Mouse (Mus musculus) limb, embryonic 12.5 days (tissue): ENCODE measurements around the gene Mcts2. TPM values are rescaled to one million over a fixed set of nuclear protein-coding genes. Genes with fewer than 3 reads are reported as not detected.

ENCODE experiments used
- ATAC-seq: fragments of 200-750 bp; cut with Nextera tagmentation; 2 replicates; pipeline ENCODE4 v1.8.0; 2017; ENCODE audit warnings: low read depth, moderate TSS enrichment; ENCODE audit not compliant: insufficient number of reproducible peaks, insufficient read depth, low FRiP score, low TSS enrichment
- H3K27ac ChIP-seq: fragments of 300-500 bp; sonication (generic); 2 replicates; pipeline ENCODE4 v1.5.1; 2016; ENCODE audit warnings: mild to moderate bottlenecking, moderate library complexity
- H3K27me3 ChIP-seq: fragments of 300-500 bp; sonication (generic); 2 replicates; pipeline ENCODE4 v1.6.1; 2016; ENCODE audit warnings: mild to moderate bottlenecking, moderate library complexity
- H3K36me3 ChIP-seq: fragments of 300-500 bp; sonication (generic); 2 replicates; pipeline ENCODE4 v1.6.1; 2016; ENCODE audit warnings: mild to moderate bottlenecking, moderate library complexity
- H3K4me1 ChIP-seq: fragments of 300-500 bp; sonication (generic); replicated peaks from 2 replicates; pipeline ENCODE4 v1.6.1; 2016
- H3K4me2 ChIP-seq: fragments of 300-500 bp; sonication (generic); 2 replicates; pipeline ENCODE4 v1.6.1; 2016; ENCODE audit warnings: mild to moderate bottlenecking, moderate library complexity
- H3K4me3 ChIP-seq: fragments of 300-500 bp; sonication (generic); replicated peaks from 2 replicates; pipeline ENCODE4 v1.5.1; 2016; ENCODE audit warnings: mild to moderate bottlenecking
- H3K9ac ChIP-seq: fragments of 300-500 bp; sonication (generic); replicated peaks from 2 replicates; pipeline ENCODE4 v1.6.1; 2016; ENCODE audit warnings: mild to moderate bottlenecking, moderate library complexity
- H3K9me3 ChIP-seq: fragments of 300-500 bp; sonication (generic); 2 replicates; pipeline ENCODE4 v1.6.1; 2016; ENCODE audit warnings: mild to moderate bottlenecking, moderate library complexity
- WGBS: fragments of 180-500 bp; shearing (Covaris S2); methylation state at CpG from one replicate; pipeline ENCODE4 v1.1.7; 2016; 5-methylcytosine and 5-hydroxymethylcytosine counted together
- polyA plus RNA-seq: library from polyadenylated mRNA; unstranded; fragments of >200 nt; fragmentation: Nextera tagmentation; extraction: Ambion mirVana; gene quantifications from 2 replicates; pipeline ENCODE4 v1.2.1, GENCODE M21; 2016

The Mcts2 gene
- polyA plus RNA-seq, 1 experiment from 2014 or later: 39.2 TPM

DNA sequence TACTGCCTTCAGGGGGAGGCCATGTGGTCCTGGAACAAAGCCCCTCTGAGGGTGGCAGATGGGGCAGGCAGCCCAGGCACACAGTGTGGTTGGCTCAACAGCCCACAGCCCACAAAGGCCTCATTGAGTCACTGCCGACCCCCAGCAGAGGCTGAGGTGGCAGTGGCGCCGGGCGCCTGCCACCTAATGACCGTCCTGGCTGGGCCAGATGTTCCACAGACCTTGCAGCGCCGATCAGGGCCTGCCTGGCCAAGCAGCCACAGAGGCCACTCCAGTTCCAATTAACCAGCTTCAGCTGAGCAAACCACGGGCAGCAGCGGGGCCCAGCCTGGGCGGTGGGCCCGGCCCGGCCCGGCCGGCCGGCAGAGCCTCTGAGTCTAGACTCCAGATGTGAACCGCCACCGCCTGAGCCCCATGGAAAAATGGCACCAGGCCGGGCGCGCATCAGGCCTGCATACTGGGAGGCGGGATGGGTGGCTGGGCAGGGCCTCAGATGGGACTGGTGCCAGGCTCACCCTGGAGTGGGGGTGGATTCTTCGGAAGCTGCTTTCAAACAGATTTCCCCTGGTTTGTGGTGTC lies 19.2 kb downstream of the Mcts2 start:
- peak; percentile 83 for ATAC-seq
- peak overlapping the region; percentile 47 for H3K9ac ChIP-seq
- H3K9me3 ChIP-seq: no peaks in the 10 kb centered on the region
- peak overlapping the region; percentile 7; the same call in 1 of the 2 replicates for H3K4me3 ChIP-seq
- H3K4me2 ChIP-seq: peak overlapping the region; percentile 22
- H3K27ac ChIP-seq: peak overlapping the region; percentile 98
- H3K27me3 ChIP-seq: no peaks in the 10 kb centered on the region
- peaks cover 48% of the 10 kb centered on the region for H3K36me3 ChIP-seq
- 22% methylated on average over 22 of the region's 22 CpGs for WGBS
- peaks cover 51% of the 10 kb centered on the region for H3K4me1 ChIP-seq

DNA sequence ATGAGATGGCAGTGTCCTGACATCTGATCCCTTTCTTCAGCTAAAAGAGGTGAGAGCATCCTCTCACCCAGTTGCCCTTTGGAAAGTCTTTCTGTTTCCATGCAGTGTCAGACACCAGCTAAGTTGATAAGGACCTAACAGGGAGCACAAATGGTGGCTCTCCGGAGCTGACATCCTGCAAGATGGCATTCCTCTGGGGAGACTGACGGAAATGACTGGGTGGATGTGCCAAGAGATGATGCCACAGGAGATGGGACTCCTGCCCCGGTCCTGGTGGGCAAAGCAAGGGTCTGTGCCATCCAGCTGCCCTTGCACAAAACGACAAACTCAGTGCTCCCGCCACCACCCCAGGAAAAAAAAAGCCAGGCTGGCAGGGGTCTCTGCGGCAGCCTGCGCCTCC lies 20.4 kb downstream of the Mcts2 start:
- Histone ChIP-seq H3K4me3 (peak overlapping the region; percentile 38), H3K4me1 (peaks cover 51% of the 10 kb centered on the region)
- WGBS: 11% methylated on average over 7 of the region's 7 CpGs

DNA sequence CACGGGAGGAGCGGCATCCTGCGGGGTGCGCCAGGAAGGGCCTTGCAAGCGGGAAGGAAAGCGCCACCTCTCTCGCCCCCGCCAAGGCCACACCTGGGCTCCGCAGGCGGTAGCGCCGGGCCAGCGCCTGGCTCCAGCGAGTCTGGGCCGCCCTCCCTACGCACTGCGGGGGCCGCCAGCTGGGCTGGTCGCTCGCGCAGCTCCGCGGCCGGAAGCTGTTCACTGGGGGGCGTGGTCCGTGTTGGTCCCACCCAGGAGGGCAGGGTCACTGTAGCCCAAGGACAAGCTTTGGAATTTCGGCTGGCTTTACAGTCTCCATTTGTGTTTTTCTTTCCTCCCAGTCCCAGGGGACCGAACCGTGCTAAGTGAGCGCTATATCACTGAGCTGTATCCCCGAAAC lies 20.8 kb downstream of the Mcts2 start:
- peak overlapping the region; percentile 98 for H3K27ac ChIP-seq
- H3K9ac ChIP-seq: peak overlapping the region; percentile 62
- peak; percentile 89 for ATAC-seq
- H3K27me3 ChIP-seq: no peaks in the 10 kb centered on the region
- H3K9me3 ChIP-seq: no peaks in the 10 kb centered on the region
- peak overlapping the region; percentile 63 for H3K4me2 ChIP-seq
- WGBS: under 1% methylated on average over 31 of the region's 31 CpGs
- H3K4me3 ChIP-seq: peak overlapping the region; percentile 38
- H3K36me3 ChIP-seq: peaks cover 33% of the 10 kb centered on the region
- peaks cover 51% of the 10 kb centered on the region for H3K4me1 ChIP-seq

More for the DNA sequence above, 20.4 kb downstream of the Mcts2 start:
- H3K9ac ChIP-seq: peak overlapping the region; percentile 62
- H3K9me3 ChIP-seq: no peaks in the 10 kb centered on the region
- peak overlapping the region; percentile 63 for H3K4me2 ChIP-seq
- ATAC-seq: no peak
- H3K36me3 ChIP-seq: peaks cover 37% of the 10 kb centered on the region
- no peaks in the 10 kb centered on the region for H3K27me3 ChIP-seq
- peak overlapping the region; percentile 98 for H3K27ac ChIP-seq

DNA sequence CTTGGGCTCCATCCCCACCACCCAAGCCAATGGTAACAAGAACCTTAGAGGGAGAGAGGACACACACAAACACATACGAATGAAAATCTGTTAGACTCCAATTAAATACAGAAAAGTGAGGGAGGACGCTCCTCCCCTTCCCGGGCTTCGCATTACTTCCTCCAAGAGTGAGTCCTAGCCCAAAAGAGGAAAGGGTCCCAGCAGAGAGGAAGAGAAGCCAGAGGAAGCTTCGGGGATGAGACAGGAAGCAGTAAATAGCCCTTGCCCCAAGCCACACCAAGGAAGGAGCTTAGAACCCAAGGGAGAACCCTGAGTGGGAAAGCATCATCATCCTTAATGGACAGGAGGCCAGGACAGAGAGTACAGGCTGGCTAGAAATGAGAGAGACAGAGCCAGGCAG lies 22.2 kb downstream of the Mcts2 start:
- 90% methylated on average over 5 of the region's 5 CpGs for WGBS
- peaks cover 18% of the 10 kb centered on the region for H3K36me3 ChIP-seq
- ATAC-seq: no peak
- no peak overlapping the region for H3K4me3 ChIP-seq
- no peak overlapping the region for H3K9ac ChIP-seq
- no peaks in the 10 kb centered on the region for H3K27me3 ChIP-seq
- no peak overlapping the region for H3K27ac ChIP-seq
- no peak overlapping the region for H3K4me2 ChIP-seq
- no peaks in the 10 kb centered on the region for H3K9me3 ChIP-seq
- H3K4me1 ChIP-seq: peaks cover 46% of the 10 kb centered on the region

DNA sequence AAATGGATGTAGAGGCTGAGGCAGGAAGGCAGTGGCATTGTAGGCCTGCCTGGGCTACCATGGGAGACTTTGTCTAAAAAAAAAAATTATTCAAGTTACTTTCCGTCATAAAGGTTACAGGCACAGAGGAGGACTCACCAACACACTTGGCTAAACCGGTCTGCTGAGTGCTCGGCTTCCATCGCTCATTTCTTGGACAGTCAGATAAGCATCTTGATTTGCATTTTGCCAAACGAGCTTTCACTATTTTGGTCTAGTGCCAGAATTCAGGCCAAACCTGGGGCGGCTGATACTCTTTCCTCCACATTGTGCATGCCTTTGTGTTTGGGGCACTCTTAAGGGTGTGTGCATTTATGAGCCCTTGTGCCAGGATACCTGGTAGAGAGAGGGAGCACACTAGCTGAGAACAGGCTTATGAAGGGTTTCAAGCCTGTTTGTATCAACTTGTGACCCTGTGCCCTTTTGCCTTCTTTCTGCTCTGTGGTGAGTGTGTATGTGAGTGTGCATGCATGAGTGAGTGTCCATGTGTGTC lies 29.5 kb downstream of the Mcts2 start:
- Histone ChIP-seq H3K27ac (peak overlapping the region; percentile 60; the same call in 1 of the 2 replicates), H3K9ac (no peak overlapping the region), H3K27me3 (no peaks in the 10 kb centered on the region), H3K36me3 (no peaks in the 10 kb centered on the region), H3K4me3 (no peak overlapping the region), H3K4me1 (peaks cover 13% of the 10 kb centered on the region), H3K9me3 (no peaks in the 10 kb centered on the region), H3K4me2 (no peak overlapping the region)
- 76% methylated on average over 6 of the region's 6 CpGs for WGBS
- no peak for ATAC-seq

DNA sequence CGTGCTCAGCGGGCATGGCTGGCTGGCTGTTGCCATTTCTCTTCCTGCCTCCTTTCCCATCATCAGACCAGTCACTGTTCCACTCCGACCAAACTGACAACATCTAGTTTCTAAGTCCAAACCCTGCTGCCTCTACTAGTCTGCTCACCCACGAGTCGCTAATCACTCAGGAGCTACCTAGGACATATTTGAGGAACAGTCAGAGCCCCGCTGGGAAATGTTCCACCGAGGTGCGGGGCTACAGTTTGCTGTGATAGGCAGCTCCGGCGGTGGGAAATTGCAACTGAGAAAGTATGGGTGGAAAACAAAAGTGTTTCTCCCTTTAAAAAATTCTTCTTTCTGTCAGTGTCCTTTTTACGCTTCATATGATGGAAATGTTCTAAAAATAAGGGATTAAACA lies 30.8 kb downstream of the Mcts2 start:
- Histone ChIP-seq H3K9me3 (no peaks in the 10 kb centered on the region), H3K4me2 (no peak overlapping the region), H3K4me3 (no peak overlapping the region), H3K27me3 (no peaks in the 10 kb centered on the region), H3K36me3 (no peaks in the 10 kb centered on the region), H3K27ac (peak overlapping the region; percentile 59), H3K9ac (no peak overlapping the region), H3K4me1 (peaks cover 13% of the 10 kb centered on the region)
- WGBS: 67% methylated on average over 11 of the region's 11 CpGs
- ATAC-seq: no peak

DNA sequence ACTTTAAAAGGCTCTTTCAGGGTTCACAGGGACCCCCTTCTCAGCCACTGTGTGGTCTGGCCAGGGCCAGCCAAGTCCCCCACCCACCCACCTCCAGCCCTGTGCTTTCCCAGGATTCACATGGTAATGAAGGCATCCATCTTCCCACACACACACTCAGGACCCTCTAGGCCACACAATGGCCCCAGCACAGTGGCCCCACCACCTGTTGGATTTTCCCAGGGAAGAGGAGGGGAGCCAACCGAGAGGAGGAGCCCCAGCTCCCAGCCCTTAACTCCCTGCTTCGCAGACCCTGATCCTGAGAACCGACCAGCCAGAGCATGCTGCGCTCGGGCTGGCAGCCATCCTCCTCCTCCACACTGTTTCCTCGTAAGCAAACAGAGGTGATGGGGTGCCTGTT lies 31.2 kb downstream of the Mcts2 start:
- Histone ChIP-seq H3K4me2 (no peak overlapping the region), H3K27ac (peak overlapping the region; percentile 59), H3K4me3 (no peak overlapping the region), H3K9ac (no peak overlapping the region), H3K9me3 (no peaks in the 10 kb centered on the region), H3K36me3 (no peaks in the 10 kb centered on the region), H3K27me3 (no peaks in the 10 kb centered on the region), H3K4me1 (peaks cover 13% of the 10 kb centered on the region)
- WGBS: 31% methylated on average over 6 of the region's 6 CpGs
- 0 out of 2 replicates have a peak, but pooled peaks have one; percentile 20 for ATAC-seq

DNA sequence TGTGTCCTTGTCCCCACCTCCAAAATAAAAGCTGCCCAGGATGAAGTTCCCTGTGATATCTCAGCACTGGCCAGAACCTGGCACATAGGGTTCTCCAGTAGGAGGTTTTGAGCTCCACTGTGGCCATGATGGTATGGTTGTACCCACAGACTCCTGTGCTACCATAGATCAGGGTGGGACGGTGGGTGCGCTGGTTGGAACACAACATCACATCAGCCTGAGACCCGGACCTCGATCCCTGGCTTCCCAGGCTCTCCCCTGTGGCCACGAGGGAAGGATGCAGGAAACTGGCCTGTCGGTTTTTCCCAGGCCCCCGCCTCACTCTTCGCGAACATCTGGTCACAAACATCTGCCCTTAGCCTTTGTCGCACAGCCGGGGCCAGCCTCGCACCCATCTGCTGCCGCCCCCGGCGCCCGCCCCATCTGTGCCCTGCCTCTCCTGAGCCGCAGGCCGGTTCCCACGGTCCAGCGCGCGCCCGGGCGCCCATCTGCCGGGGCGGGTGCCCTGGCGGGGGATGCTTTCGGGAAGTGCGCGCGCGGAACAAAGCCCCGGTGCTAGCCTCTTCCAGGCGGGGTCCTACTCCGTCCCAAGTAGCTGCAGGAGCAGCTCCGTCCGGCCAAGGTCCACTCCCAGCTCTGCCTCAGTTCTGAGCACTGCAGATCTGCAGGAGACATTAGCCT lies 37.0 kb downstream of the Mcts2 start:
- H3K9ac ChIP-seq: peak overlapping the region; percentile 65
- H3K27me3 ChIP-seq: peaks cover 5% of the 10 kb centered on the region; the same call in 1 of the 2 replicates
- H3K27ac ChIP-seq: peak overlapping the region; percentile 62; the same call in 1 of the 2 replicates
- H3K4me3 ChIP-seq: peak overlapping the region; percentile 38
- H3K4me2 ChIP-seq: peak overlapping the region; percentile 73
- 3% methylated on average over 37 of the region's 37 CpGs for WGBS
- peaks cover 43% of the 10 kb centered on the region for H3K4me1 ChIP-seq
- 0 out of 2 replicates have a peak, but pooled peaks have one; percentile 47 for ATAC-seq
- H3K36me3 ChIP-seq: no peaks in the 10 kb centered on the region
- H3K9me3 ChIP-seq: no peaks in the 10 kb centered on the region

DNA sequence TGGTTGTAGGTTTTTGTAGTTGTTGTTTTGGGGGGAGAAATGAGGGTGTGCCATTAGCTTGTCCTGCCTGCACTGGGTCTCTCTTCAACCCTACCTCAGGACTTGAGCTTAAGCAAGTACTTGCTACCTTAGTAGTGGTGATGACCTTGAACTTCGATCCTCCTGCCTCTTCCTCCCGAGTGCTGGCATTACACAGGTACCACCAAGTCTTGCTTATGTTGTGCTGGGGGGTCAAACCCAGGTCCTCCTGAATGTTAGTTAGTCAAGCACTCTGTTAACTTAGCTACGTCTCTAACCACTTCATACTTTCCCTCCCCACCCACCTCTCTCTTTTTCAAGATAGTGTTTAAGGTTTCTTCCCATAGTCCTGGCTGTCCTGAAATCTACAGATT lies 37.5 kb downstream of the Mcts2 start:
- peak overlapping the region; percentile 73 for H3K4me2 ChIP-seq
- WGBS: 57% methylated on average over 3 of the region's 3 CpGs
- H3K4me3 ChIP-seq: peak overlapping the region; percentile 38
- ATAC-seq: no peak
- H3K27me3 ChIP-seq: peaks cover 5% of the 10 kb centered on the region; the same call in 1 of the 2 replicates
- H3K27ac ChIP-seq: peak overlapping the region; percentile 62; the same call in 1 of the 2 replicates
- H3K36me3 ChIP-seq: no peaks in the 10 kb centered on the region
- H3K4me1 ChIP-seq: peaks cover 49% of the 10 kb centered on the region
- H3K9ac ChIP-seq: peak overlapping the region; percentile 65
- no peaks in the 10 kb centered on the region for H3K9me3 ChIP-seq

DNA sequence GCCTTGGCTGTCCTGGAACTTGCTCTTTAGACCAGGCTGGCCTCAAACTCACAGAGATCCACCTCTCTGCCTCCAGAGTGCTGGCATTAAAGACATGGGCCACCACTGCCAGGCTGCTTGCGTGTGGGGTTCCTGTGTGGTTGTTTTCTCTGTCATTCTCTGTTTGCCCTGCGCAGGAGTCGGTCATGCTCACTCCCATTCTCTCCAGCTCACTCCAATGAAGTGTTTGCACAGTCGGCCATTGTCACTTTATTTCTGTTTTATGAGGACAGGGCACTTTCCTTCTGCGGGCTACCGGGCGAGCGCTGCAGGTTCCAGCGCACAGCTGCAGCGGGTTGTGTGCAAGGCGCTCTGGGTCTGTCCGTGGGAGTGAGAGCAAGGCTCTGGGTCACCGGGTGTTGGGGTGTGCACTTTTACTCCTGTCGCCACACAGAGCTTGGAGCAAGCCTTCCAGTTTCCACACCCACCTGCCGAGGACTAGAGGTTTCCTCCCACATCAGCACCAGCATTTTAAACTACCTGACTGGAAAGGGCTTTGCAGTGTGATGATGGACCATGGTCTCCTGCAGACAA lies 38.4 kb downstream of the Mcts2 start:
- H3K9ac ChIP-seq: 0 out of 2 replicates have a peak overlapping the region, but pooled peaks have one; percentile 18
- H3K27ac ChIP-seq: peak overlapping the region; percentile 47

DNA sequence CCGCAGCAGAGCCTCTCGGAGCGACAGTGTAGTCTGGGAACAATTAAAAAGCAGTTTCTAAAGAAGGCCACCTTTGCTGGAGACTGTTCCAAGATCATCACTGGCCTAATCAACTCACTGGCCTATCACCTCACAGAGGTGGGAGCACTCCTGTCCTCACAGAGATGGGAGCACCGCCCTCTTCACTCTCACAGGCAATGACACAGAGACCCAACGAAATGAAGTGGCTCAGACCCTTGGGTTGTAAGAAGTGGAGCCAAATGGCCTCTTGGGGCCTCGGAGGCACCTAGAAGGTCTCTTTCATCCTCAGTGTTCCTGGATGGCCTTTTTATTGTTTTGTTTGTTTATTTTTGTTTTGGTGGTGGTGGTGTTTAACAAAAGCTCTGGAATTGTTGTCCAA lies 39.4 kb downstream of the Mcts2 start:
- Histone ChIP-seq H3K27me3 (peaks cover 5% of the 10 kb centered on the region; the same call in 1 of the 2 replicates), H3K9ac (no peak overlapping the region), H3K4me3 (no peak overlapping the region), H3K4me2 (no peak overlapping the region), H3K36me3 (no peaks in the 10 kb centered on the region), H3K9me3 (no peaks in the 10 kb centered on the region), H3K27ac (0 out of 2 replicates have a peak overlapping the region, but pooled peaks have one; percentile 47), H3K4me1 (peaks cover 64% of the 10 kb centered on the region)
- 61% methylated on average over 6 of the region's 6 CpGs for WGBS
- ATAC-seq: no peak

More for the DNA sequence above, 38.4 kb downstream of the Mcts2 start:
- Histone ChIP-seq H3K36me3 (no peaks in the 10 kb centered on the region), H3K4me1 (peaks cover 58% of the 10 kb centered on the region), H3K4me3 (no peak overlapping the region), H3K4me2 (no peak overlapping the region), H3K9me3 (no peaks in the 10 kb centered on the region), H3K27me3 (peaks cover 5% of the 10 kb centered on the region; the same call in 1 of the 2 replicates)
- ATAC-seq: no peak
- WGBS: 46% methylated on average over 15 of the region's 15 CpGs
